Mouse (Mus musculus): ENCODE measurements around the gene 2610507B11Rik.

Gene 2610507B11Rik

GRCm38 (mm10) chr11:78289146-78289763 lies 27.7 kb downstream of the 2610507B11Rik start:
- DNase-seq (ENCODE audit: low read depth, low spot score): no peak

GRCm38 (mm10) chr11:78290654-78291053 lies 29.1 kb downstream of the 2610507B11Rik start, which contains the start of gene BC030499:
BC030499 (plus strand) TSS chr11:78290841.
- DNase-seq (ENCODE audit: low read depth, low spot score): peak; percentile 33

- no peak for DNase-seq (ENCODE audit: low read depth, low spot score)
Measured at GRCm38 (mm10) chr11:78294585-78294984, 33.0 kb downstream of the 2610507B11Rik start.

- no peak for DNase-seq (ENCODE audit: low read depth, low spot score)
Measured at GRCm38 (mm10) chr11:78300917-78301316, 39.4 kb downstream of the 2610507B11Rik start.

- peak; percentile 62 for DNase-seq (ENCODE audit: low read depth, low spot score)
Measured at GRCm38 (mm10) chr11:78301357-78302084, 40.0 kb downstream of the 2610507B11Rik start, which contains the start of gene Spag5. Spag5 (plus strand) TSS chr11:78301529.

GRCm38 (mm10) chr11:78305272-78305671 lies 43.7 kb downstream of the 2610507B11Rik start:
- DNase-seq (ENCODE audit: low read depth, low spot score): no peak

GRCm38 (mm10) chr11:78310861-78311511 lies 49.4 kb downstream of the 2610507B11Rik start:
- DNase-seq (ENCODE audit: low read depth, low spot score): no peak

- DNase-seq (ENCODE audit: low read depth, low spot score): no peak
Measured at GRCm38 (mm10) chr11:78313662-78314061, 52.1 kb downstream of the 2610507B11Rik start.

- no peak for DNase-seq (ENCODE audit: low read depth, low spot score)
Measured at GRCm38 (mm10) chr11:78318411-78318810, 56.9 kb downstream of the 2610507B11Rik start.

- DNase-seq (ENCODE audit: low read depth, low spot score): no peak
Measured at GRCm38 (mm10) chr11:78322076-78322831, 60.7 kb downstream of the 2610507B11Rik start.

GRCm38 (mm10) chr11:78322860-78323259 lies 61.3 kb downstream of the 2610507B11Rik start, which contains the start of gene Aldoc:
Aldoc (plus strand) TSS chr11:78322968.
- peak; percentile 88 for DNase-seq (ENCODE audit: low read depth, low spot score)

GRCm38 (mm10) chr11:78324000-78324785 lies 62.6 kb downstream of the 2610507B11Rik start:
- DNase-seq (ENCODE audit: low read depth, low spot score): no peak

- no peak for DNase-seq (ENCODE audit: low read depth, low spot score)
Measured at GRCm38 (mm10) chr11:78324965-78325364, 63.4 kb downstream of the 2610507B11Rik start.

- no peak for DNase-seq (ENCODE audit: low read depth, low spot score)
Measured at GRCm38 (mm10) chr11:78327215-78327614, 65.7 kb downstream of the 2610507B11Rik start.

GRCm38 (mm10) chr11:78327634-78328511 lies 66.3 kb downstream of the 2610507B11Rik start, which contains the start of gene Pigs:
Pigs (plus strand) TSS chr11:78328415.
- DNase-seq (ENCODE audit: low read depth, low spot score): peak; percentile 83

GRCm38 (mm10) chr11:78328512-78329056 lies 67.0 kb downstream of the 2610507B11Rik start:
- DNase-seq (ENCODE audit: low read depth, low spot score): no peak

- no peak for DNase-seq (ENCODE audit: low read depth, low spot score)
Measured at GRCm38 (mm10) chr11:78332676-78333075, 71.1 kb downstream of the 2610507B11Rik start.

GRCm38 (mm10) chr11:78333992-78334391 lies 72.4 kb downstream of the 2610507B11Rik start:
- DNase-seq (ENCODE audit: low read depth, low spot score): no peak

GRCm38 (mm10) chr11:78337040-78337439 lies 75.5 kb downstream of the 2610507B11Rik start:
- DNase-seq (ENCODE audit: low read depth, low spot score): no peak

Measured in retina, adult 2 months (tissue).